Mouse (Mus musculus) midbrain, embryonic 14.5 days (tissue): ENCODE measurements at regions not wholly inside any gene's neighbourhood (a gene's known extent, or its start where the extent isn't known, plus 50 kb on each side); places are given as distances from the start of the nearest gene placed in this dataset.
A peak's percentile ranks its signal among the peaks of the same experiment; 100 is the strongest.
"Not testable (repeated sequence)": the region's sequence is repeated elsewhere in the genome, so short reads cannot be mapped to it uniquely, and the experiment has no call there.

Source experiments
- ATAC-seq: fragments of 200-750 bp; cut with Nextera tagmentation; 2 replicates; pipeline ENCODE4 v1.8.0; 2017; ENCODE audit warnings: moderate number of reproducible peaks, moderate library complexity; ENCODE audit not compliant: low FRiP score, low TSS enrichment
- DNase-seq: peaks from one replicate; pipeline ENCODE4 v3.0.0-alpha.2; 2015
- H3K27ac ChIP-seq: fragments of 300-500 bp; sonication (generic); replicated peaks from 2 replicates; pipeline ENCODE4 v1.5.1; 2014; ENCODE audit warnings: mild to moderate bottlenecking, low read depth, low read length, moderate library complexity
- H3K27me3 ChIP-seq: fragments of 300-500 bp; sonication (generic); 2 replicates; pipeline ENCODE4 v1.6.1; 2014; ENCODE audit warnings: low read length, control low read depth, mixed read lengths; ENCODE audit not compliant: control insufficient read depth, insufficient read depth
- H3K36me3 ChIP-seq: fragments of 300-500 bp; sonication (generic); 2 replicates; pipeline ENCODE4 v1.6.1; 2014; ENCODE audit warnings: low read length, control low read depth; ENCODE audit not compliant: control insufficient read depth, insufficient read depth
- H3K4me1 ChIP-seq: fragments of 300-500 bp; sonication (generic); 2 replicates; pipeline ENCODE4 v1.6.1; 2014; ENCODE audit warnings: mild to moderate bottlenecking, antibody characterized with exemption, low read length, control low read depth; ENCODE audit not compliant: control insufficient read depth, insufficient read depth
- H3K4me2 ChIP-seq: fragments of 300-500 bp; sonication (generic); 2 replicates; pipeline ENCODE4 v1.6.1; 2014; ENCODE audit warnings: mild to moderate bottlenecking, low read length, moderate library complexity
- H3K4me3 ChIP-seq: fragments of 300-500 bp; sonication (generic); replicated peaks from 2 replicates; pipeline ENCODE4 v1.5.1; 2014; ENCODE audit warnings: low read depth, low read length
- H3K9ac ChIP-seq: fragments of 300-500 bp; sonication (generic); replicated peaks from 2 replicates; pipeline ENCODE4 v1.6.1; 2014; ENCODE audit warnings: mild to moderate bottlenecking, low read length, moderate library complexity
- H3K9me3 ChIP-seq: fragments of 300-500 bp; sonication (generic); 2 replicates; pipeline ENCODE4 v1.6.1; 2016; ENCODE audit warnings: low read length, control low read depth, mixed read lengths; ENCODE audit not compliant: control insufficient read depth
- WGBS: fragments of 180-500 bp; shearing (Covaris S2); extraction: QIAGEN DNeasy Blood & Tissue Kit; methylation state at CpG from one replicate; pipeline ENCODE4 v1.1.7; 2014; 5-methylcytosine and 5-hydroxymethylcytosine counted together

GRCm38 (mm10) chr15:42111811-42112210, 1977.6 kb downstream of the 9330182O14Rik start:
- no peaks in the 10 kb centered on the region for H3K4me1 ChIP-seq
- H3K4me2 ChIP-seq, result no peak overlapping the region
- 71% methylated on average over 5 of the region's 5 CpGs for WGBS
- no peak overlapping the region for H3K27ac ChIP-seq
- no peaks in the 10 kb centered on the region for H3K9me3 ChIP-seq
- H3K36me3 ChIP-seq, result no peaks in the 10 kb centered on the region
- DNase-seq, result no peak
- H3K4me3 ChIP-seq, result no peak overlapping the region
- ATAC-seq, result no peak
- H3K27me3 ChIP-seq, result no peaks in the 10 kb centered on the region
- H3K9ac ChIP-seq, result no peak overlapping the region

- Histone ChIP-seq H3K4me2 (no peak overlapping the region), H3K36me3 (no peaks in the 10 kb centered on the region), H3K27ac (no peak overlapping the region), H3K4me3 (no peak overlapping the region), H3K27me3 (no peaks in the 10 kb centered on the region), H3K4me1 (no peaks in the 10 kb centered on the region), H3K9me3 (no peaks in the 10 kb centered on the region), H3K9ac (no peak overlapping the region)
- ATAC-seq (0 out of 2 replicates have a peak, but pooled peaks have one; percentile 24), DNase-seq (no peak)
- 93% methylated on average over 1 of the region's 1 CpGs for WGBS
Observed at GRCm38 (mm10) chr15:42127471-42127870, 1993.3 kb downstream of the 9330182O14Rik start.

GRCm38 (mm10) chr15:42128976-42129375, 1994.8 kb downstream of the 9330182O14Rik start:
- H3K9ac ChIP-seq, result no peak overlapping the region
- no peaks in the 10 kb centered on the region for H3K36me3 ChIP-seq
- H3K4me3 ChIP-seq, result no peak overlapping the region
- no peak overlapping the region for H3K4me2 ChIP-seq
- WGBS, result 94% methylated on average over 3 of the region's 3 CpGs
- no peaks in the 10 kb centered on the region for H3K9me3 ChIP-seq
- no peaks in the 10 kb centered on the region for H3K4me1 ChIP-seq
- no peak for DNase-seq
- no peaks in the 10 kb centered on the region for H3K27me3 ChIP-seq
- no peak for ATAC-seq
- no peak overlapping the region for H3K27ac ChIP-seq

- Histone ChIP-seq H3K36me3 (no peaks in the 10 kb centered on the region), H3K9me3 (no peaks in the 10 kb centered on the region), H3K4me2 (no peak overlapping the region), H3K27me3 (no peaks in the 10 kb centered on the region), H3K4me3 (no peak overlapping the region), H3K4me1 (no peaks in the 10 kb centered on the region), H3K27ac (no peak overlapping the region), H3K9ac (no peak overlapping the region)
- no peak for ATAC-seq
- no peak for DNase-seq
Observed at GRCm38 (mm10) chr15:42166546-42166945, 2032.4 kb downstream of the 9330182O14Rik start.

- not testable (repeated sequence) for H3K9ac ChIP-seq, H3K36me3 ChIP-seq, H3K4me1 ChIP-seq, ATAC-seq, DNase-seq, H3K4me3 ChIP-seq, H3K27ac ChIP-seq, H3K9me3 ChIP-seq, H3K27me3 ChIP-seq, H3K4me2 ChIP-seq
- WGBS, result 93% methylated on average over 1 of the region's 1 CpGs
Observed at GRCm38 (mm10) chr15:42177766-42178165, 2043.6 kb downstream of the 9330182O14Rik start.

GRCm38 (mm10) chr15:42207187-42207846, 2073.2 kb downstream of the 9330182O14Rik start:
- peak; percentile 73 for DNase-seq
- H3K4me3 ChIP-seq, result no peak overlapping the region
- no peak overlapping the region for H3K9ac ChIP-seq
- H3K4me2 ChIP-seq, result no peak overlapping the region
- no peaks in the 10 kb centered on the region for H3K27me3 ChIP-seq
- no peaks in the 10 kb centered on the region for H3K9me3 ChIP-seq
- no peaks in the 10 kb centered on the region for H3K4me1 ChIP-seq
- no peaks in the 10 kb centered on the region for H3K36me3 ChIP-seq
- 18% methylated on average over 5 of the region's 5 CpGs for WGBS
- peak; percentile 86 for ATAC-seq
- no peak overlapping the region for H3K27ac ChIP-seq

- Histone ChIP-seq H3K9me3 (no peaks in the 10 kb centered on the region), H3K9ac (no peak overlapping the region), H3K27ac (no peak overlapping the region), H3K4me2 (no peak overlapping the region), H3K4me3 (no peak overlapping the region), H3K27me3 (no peaks in the 10 kb centered on the region), H3K4me1 (no peaks in the 10 kb centered on the region), H3K36me3 (no peaks in the 10 kb centered on the region)
- 91% methylated on average over 11 of the region's 11 CpGs for WGBS
- no peak for DNase-seq
- ATAC-seq, result 0 out of 2 replicates have a peak, but pooled peaks have one; percentile 8
Observed at GRCm38 (mm10) chr15:42219496-42219895, 2085.3 kb downstream of the 9330182O14Rik start.

GRCm38 (mm10) chr15:42220005-42220404, 2085.8 kb downstream of the 9330182O14Rik start:
- ATAC-seq (peak; percentile 14; the same call in 1 of the 2 replicates), DNase-seq (no peak)
- H3K9ac ChIP-seq, result no peak overlapping the region
- no peak overlapping the region for H3K27ac ChIP-seq
- WGBS, result 76% methylated on average over 3 of the region's 3 CpGs
- no peak overlapping the region for H3K4me2 ChIP-seq
- H3K4me1 ChIP-seq, result no peaks in the 10 kb centered on the region
- no peaks in the 10 kb centered on the region for H3K9me3 ChIP-seq
- H3K36me3 ChIP-seq, result no peaks in the 10 kb centered on the region
- no peaks in the 10 kb centered on the region for H3K27me3 ChIP-seq
- no peak overlapping the region for H3K4me3 ChIP-seq

GRCm38 (mm10) chr15:42225006-42225405, 2090.8 kb downstream of the 9330182O14Rik start:
- Histone ChIP-seq H3K27me3 (no peaks in the 10 kb centered on the region), H3K9ac (no peak overlapping the region), H3K27ac (no peak overlapping the region), H3K4me3 (no peak overlapping the region), H3K9me3 (no peaks in the 10 kb centered on the region), H3K4me1 (no peaks in the 10 kb centered on the region), H3K4me2 (no peak overlapping the region), H3K36me3 (no peaks in the 10 kb centered on the region)
- ATAC-seq (no peak), DNase-seq (no peak)
- 71% methylated on average over 1 of the region's 1 CpGs for WGBS
